Mouse (Mus musculus): ENCODE results near the gene Adora3.

Gene Adora3

DNA sequence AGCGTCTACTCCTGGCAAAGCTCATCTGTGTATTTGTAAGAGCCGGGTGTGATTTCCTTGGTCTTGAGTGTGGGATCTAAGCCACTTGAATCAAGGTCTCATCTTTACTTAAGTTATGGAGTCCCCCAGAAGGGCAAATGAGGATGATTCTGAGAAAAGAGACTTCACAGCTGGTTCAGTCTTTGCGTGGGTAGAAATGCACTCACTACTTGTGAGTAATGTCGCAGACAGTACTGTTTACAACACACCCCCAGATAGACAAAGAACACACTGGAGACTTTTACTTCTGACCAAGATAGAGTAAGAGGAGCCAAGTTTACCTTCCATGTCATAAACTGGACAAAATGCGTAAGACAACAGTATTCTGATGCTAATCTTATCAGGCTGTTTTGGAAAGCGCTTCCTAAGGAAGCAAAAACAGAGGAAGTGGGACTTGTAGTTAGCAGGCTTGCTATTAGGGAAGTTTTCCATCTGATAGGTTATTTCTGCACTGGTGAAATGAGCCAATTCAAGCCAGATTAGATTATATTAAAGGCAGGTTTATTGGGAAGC lies 6.7 kb downstream of the Adora3 start:
- no peak for DNase-seq

GRCm38 (mm10) chr3:105877919-105878318 lies 7.3 kb downstream of the Adora3 start:
- DNase-seq = no peak

GRCm38 (mm10) chr3:105878751-105879150 lies 8.1 kb downstream of the Adora3 start:
- no peak for DNase-seq

- DNase-seq = no peak
These were observed 9.8 kb downstream of the Adora3 start for GRCm38 (mm10) chr3:105880419-105880818.

- no peak for DNase-seq
These were observed 11.4 kb downstream of the Adora3 start for GRCm38 (mm10) chr3:105882105-105882504.

- DNase-seq = no peak
These were observed 12.5 kb downstream of the Adora3 start for GRCm38 (mm10) chr3:105883111-105883510.

DNA sequence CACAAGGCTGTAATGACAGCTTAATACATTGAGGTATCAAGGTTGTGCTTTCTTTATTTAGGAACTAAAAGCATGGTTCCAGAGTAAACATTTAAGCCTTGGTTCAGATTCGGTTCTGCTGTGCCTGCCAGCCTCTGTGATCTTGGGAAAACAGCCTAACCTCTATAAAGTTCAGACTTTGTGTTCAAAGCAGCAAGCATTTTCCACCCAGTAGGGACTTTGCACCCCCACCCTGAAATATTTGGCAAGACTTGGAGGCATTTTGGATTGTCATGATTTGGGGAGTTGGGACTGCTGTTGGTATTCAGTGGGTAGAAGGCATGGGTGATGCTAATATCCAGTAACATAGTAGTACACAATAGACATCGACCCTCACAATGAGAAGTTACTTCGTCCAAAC lies 18.3 kb downstream of the Adora3 start:
- no peak for DNase-seq

GRCm38 (mm10) chr3:105890220-105890619 lies 19.6 kb downstream of the Adora3 start:
- no peak for DNase-seq

- no peak for DNase-seq
These were observed 20.5 kb downstream of the Adora3 start for GRCm38 (mm10) chr3:105891141-105891540.

- no peak for DNase-seq
These were observed 21.3 kb downstream of the Adora3 start for GRCm38 (mm10) chr3:105891760-105892571.

DNA sequence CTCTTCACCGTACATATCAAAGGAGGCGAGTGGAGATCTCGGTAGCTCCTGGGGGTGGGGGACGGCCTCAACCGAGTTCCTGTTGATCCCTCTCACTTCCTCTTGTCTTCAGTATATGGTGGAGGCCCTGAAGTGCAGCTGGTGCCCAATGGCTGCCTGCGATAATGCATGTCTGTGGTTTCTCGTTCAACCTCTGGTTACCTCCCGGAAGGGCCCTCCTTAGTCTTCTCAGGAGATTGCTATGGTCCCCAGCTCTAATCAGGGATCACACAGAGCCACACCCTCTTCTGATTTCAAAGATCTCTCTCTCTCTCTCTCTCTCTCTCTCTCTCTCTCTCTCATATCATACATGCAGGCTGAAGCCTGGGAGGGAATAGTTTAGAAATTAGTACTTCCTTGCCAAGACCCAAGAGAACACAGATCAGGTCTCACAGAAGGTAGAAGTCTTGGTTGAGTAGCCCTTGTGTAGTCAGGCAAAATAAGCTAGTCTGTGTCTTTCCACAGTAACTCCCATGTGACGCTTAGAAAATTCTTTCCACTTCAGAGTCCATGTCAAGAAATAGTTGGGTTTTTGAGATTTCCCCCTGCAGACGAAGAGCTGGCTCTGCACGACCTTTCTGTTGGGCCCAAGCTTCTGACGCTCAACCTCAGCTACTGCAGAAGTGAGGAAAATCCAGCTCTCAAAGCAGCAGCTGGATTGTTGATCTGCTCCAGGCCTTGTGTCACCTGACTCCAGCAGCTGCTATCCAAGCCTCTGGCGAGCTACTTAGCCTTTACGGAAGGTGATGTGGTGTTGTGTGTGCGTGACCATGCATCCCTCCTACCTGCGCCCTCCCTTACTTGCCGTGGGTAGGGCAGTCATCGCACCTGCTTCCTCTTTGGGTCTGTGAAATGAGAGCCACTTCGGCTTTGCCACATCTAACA lies 22.2 kb downstream of the Adora3 start:
- no peak for DNase-seq

DNA sequence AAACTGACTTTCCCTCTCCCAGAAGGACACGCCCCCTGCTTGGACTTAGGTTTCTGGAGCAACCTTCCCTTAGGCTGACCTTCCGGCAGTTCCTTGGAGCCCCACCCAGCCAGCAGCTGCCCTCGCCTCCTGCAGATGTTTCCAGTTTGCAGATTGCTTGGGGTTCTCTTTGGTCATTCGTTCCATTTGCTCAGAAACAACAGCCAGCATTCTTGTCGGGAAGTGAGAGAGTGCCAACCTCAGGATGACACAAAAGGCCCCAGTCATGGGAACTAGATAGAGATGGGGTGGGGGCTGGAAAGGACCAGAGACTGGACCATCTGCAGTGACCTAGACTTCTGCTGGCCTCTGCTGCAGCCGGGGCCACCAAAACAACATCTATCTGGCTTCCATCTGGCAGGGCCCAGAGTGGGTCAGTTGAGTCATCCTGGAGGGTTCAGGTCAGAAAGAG lies 23.3 kb downstream of the Adora3 start:
- DNase-seq = no peak

- DNase-seq = peak; percentile 58
These were observed 24.2 kb downstream of the Adora3 start for GRCm38 (mm10) chr3:105894601-105895592.

GRCm38 (mm10) chr3:105896811-105897210 lies 26.2 kb downstream of the Adora3 start:
- DNase-seq = no peak

GRCm38 (mm10) chr3:105898325-105898724 lies 27.7 kb downstream of the Adora3 start:
- DNase-seq = no peak

GRCm38 (mm10) chr3:105898861-105899260 lies 28.2 kb downstream of the Adora3 start:
- no peak for DNase-seq

GRCm38 (mm10) chr3:105899394-105900147 lies 28.9 kb downstream of the Adora3 start:
- peak; percentile 83 for DNase-seq

DNA sequence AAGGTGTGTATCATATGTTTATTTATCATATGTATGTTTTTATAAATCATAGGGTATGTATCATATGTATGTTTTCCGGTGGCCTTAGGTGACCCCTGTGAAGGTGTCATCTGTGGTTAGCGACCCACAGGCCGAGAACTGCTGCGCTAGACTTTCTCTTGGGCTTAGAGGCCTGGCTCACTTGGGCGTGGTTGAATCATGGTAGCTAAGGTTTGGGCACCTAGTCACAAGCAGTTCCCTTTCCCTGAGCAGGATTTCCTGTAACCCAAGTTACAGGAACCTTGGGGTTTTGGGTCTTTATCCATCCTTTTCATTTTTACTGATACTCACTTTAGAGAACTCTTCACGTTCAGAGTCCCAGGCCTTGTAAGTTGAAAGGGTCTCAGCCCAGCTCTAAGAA lies 29.6 kb downstream of the Adora3 start:
- no peak for DNase-seq

DNA sequence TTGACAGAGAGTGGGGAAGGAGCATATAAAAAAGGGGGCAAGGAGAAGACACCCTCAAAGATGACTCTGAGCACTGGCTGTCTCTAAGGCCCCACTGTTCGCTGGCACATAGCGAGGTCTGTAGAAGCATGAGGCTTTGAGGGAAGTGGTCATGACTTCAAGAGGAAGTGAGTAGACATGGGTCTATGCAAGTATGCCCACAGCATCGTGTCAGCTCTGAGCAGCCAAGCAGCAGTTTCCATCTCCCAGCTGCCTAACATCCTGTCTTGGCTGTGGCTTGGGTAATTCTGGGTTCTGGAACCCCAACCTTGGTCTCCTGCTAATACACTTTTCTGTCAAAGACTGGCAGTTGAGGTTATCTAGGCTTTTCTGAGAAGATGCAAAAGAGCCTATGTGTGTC lies 30.1 kb downstream of the Adora3 start:
- DNase-seq = no peak

DNA sequence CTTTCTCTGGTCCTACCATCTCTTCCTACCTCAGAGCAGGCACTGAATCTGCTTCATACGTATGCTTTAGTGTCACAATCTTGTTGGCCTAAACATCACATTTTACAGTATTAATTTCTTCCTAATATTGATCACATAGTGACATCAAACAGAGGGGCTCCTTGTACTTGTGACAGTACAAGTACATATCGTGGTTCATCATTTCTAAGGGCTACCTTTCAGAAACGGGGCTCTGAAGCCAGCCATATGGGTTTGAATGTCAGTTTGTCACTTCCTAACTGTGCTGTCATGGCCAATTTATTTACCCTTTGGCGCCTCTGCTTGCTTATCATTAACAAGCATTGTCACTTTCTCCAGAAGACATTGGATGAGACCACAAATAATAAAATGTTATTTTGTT lies 30.8 kb downstream of the Adora3 start:
- DNase-seq = no peak

- DNase-seq = no peak
These were observed 33.6 kb downstream of the Adora3 start for GRCm38 (mm10) chr3:105904213-105904612.

Measured in right cerebral cortex, postnatal 4 days (tissue).